Mouse (Mus musculus): ENCODE measurements around the gene Boc. TPM values are rescaled to one million over a fixed set of nuclear protein-coding genes. Genes with fewer than 3 reads are reported as not detected.

The Boc gene
- polyA plus RNA-seq, 1 experiment from 2014 or later, result 48.2 TPM

- ATAC-seq (ENCODE audit: insufficient read depth, low FRiP score, low TSS enrichment) (no peak), DNase-seq (ENCODE audit: low spot score) (no peak)
- Histone ChIP-seq H3K9me3 (ENCODE audit: control insufficient read depth, low read length) (no peaks in the 10 kb centered on the region), H3K36me3 (ENCODE audit: control insufficient read depth, insufficient read depth, low read length) (no peaks in the 10 kb centered on the region), H3K9ac (ENCODE audit: low read length) (no peak overlapping the region), H3K27ac (ENCODE audit: low read depth, low read length) (no peak overlapping the region), H3K4me2 (ENCODE audit: low read depth) (no peak overlapping the region), H3K4me3 (ENCODE audit: low read depth, low read length) (no peak overlapping the region), H3K4me1 (ENCODE audit: control insufficient read depth, insufficient read depth, low read length) (no peaks in the 10 kb centered on the region), H3K27me3 (ENCODE audit: control insufficient read depth, insufficient read depth, low read length) (no peaks in the 10 kb centered on the region)
- 77% methylated on average over 1 of the region's 1 CpGs for WGBS
These were observed 19.9 kb upstream of the Boc start for GRCm38 (mm10) chr16:44578551-44578950.

DNA sequence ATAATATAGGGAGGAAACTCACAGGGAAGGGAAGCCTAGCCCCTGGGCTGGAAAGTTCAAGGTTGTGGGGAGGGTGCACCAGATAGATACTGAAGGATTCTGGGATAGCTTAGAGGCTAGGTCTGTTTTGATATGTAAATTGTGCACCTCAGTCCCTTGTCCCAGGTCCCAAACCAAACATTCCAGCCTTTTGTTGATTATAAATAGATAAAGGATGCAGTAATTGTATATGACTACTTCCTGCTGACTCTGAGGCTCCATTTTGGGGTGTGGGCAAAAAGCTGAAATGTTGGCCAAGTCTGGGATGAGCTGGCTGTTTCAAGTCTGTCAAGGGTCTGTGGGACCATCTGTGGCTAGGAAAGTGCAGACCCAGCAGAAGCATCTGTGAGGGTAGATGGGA is 9.4 kb upstream of the Boc start:
- no peak overlapping the region for H3K4me2 ChIP-seq (ENCODE audit: low read depth)
- peaks cover 6% of the 10 kb centered on the region; the same call in 1 of the 2 replicates for H3K4me1 ChIP-seq (ENCODE audit: control insufficient read depth, insufficient read depth, low read length)
- no peaks in the 10 kb centered on the region for H3K27me3 ChIP-seq (ENCODE audit: control insufficient read depth, insufficient read depth, low read length)
- no peak overlapping the region for H3K9ac ChIP-seq (ENCODE audit: low read length)
- H3K9me3 ChIP-seq (ENCODE audit: control insufficient read depth, low read length), result no peaks in the 10 kb centered on the region
- DNase-seq (ENCODE audit: low spot score) (no peak), ATAC-seq (ENCODE audit: insufficient read depth, low FRiP score, low TSS enrichment) (no peak)
- H3K36me3 ChIP-seq (ENCODE audit: control insufficient read depth, insufficient read depth, low read length), result no peaks in the 10 kb centered on the region
- no peak overlapping the region for H3K4me3 ChIP-seq (ENCODE audit: low read depth, low read length)
- no peak overlapping the region for H3K27ac ChIP-seq (ENCODE audit: low read depth, low read length)

DNA sequence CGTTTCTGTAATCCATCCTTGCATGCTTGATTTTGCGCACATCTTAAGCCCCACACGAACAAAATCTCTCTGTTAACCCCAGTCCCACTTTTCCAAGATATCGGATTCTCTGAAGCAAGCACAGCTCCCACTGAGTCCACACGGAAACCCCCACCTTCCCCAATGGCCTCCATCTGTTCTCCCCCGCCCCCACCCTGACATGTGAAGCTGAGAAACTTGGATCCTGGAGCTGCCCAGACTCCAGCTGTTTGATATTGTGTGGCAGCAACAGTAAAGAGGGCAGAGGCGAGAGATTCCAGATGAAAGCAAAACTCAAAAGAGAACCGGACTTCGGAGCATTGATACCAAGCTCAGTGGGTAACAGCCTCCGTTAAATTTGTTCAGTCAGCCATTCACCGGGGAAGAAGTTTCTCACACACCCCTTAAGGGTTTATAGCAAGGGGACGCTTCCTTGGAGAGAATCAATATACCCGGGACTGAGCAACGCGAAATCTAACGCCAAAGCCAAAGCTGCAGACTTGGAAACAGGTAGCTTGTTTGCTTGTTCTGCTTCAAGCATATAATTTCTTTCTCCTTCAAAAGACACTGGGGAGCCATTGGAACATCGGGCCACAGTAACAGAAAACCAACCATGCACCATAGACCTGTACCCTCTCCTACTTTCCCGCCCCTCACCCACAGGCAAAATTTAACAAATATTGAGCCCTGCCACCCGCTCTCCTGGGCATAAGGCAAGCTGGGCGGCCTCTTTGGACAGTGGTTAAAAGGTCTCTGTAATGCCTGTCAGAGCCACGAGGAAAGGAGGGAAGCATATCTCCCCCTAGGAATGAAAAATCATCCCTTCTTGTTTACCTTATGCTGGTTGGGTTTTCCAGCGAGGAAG is 6.9 kb upstream of the Boc start:
- peak overlapping the region; percentile 34 for H3K4me2 ChIP-seq (ENCODE audit: low read depth)
- H3K4me1 ChIP-seq (ENCODE audit: control insufficient read depth, insufficient read depth, low read length), result peaks cover 6% of the 10 kb centered on the region; the same call in 1 of the 2 replicates
- 39% methylated on average over 22 of the region's 22 CpGs for WGBS
- no peak for DNase-seq (ENCODE audit: low spot score)
- H3K27ac ChIP-seq (ENCODE audit: low read depth, low read length), result no peak overlapping the region; the same call in 1 of the 2 replicates
- no peaks in the 10 kb centered on the region for H3K27me3 ChIP-seq (ENCODE audit: control insufficient read depth, insufficient read depth, low read length)
- H3K9ac ChIP-seq (ENCODE audit: low read length), result no peak overlapping the region
- H3K9me3 ChIP-seq (ENCODE audit: control insufficient read depth, low read length), result no peaks in the 10 kb centered on the region
- no peak; the same call in 1 of the 2 replicates for ATAC-seq (ENCODE audit: insufficient read depth, low FRiP score, low TSS enrichment)
- H3K4me3 ChIP-seq (ENCODE audit: low read depth, low read length), result no peak overlapping the region
- no peaks in the 10 kb centered on the region for H3K36me3 ChIP-seq (ENCODE audit: control insufficient read depth, insufficient read depth, low read length)

- Histone ChIP-seq H3K9ac (ENCODE audit: low read length) (no peak overlapping the region), H3K27me3 (ENCODE audit: control insufficient read depth, insufficient read depth, low read length) (no peaks in the 10 kb centered on the region), H3K4me3 (ENCODE audit: low read depth, low read length) (no peak overlapping the region), H3K4me2 (ENCODE audit: low read depth) (no peak overlapping the region), H3K4me1 (ENCODE audit: control insufficient read depth, insufficient read depth, low read length) (peaks cover 6% of the 10 kb centered on the region; the same call in 1 of the 2 replicates), H3K36me3 (ENCODE audit: control insufficient read depth, insufficient read depth, low read length) (no peaks in the 10 kb centered on the region), H3K9me3 (ENCODE audit: control insufficient read depth, low read length) (no peaks in the 10 kb centered on the region), H3K27ac (ENCODE audit: low read depth, low read length) (no peak overlapping the region)
- no peak for DNase-seq (ENCODE audit: low spot score)
- no peak for ATAC-seq (ENCODE audit: insufficient read depth, low FRiP score, low TSS enrichment)
- WGBS, result 62% methylated on average over 8 of the region's 8 CpGs
These were observed 5.7 kb upstream of the Boc start for GRCm38 (mm10) chr16:44564359-44564758.

DNA sequence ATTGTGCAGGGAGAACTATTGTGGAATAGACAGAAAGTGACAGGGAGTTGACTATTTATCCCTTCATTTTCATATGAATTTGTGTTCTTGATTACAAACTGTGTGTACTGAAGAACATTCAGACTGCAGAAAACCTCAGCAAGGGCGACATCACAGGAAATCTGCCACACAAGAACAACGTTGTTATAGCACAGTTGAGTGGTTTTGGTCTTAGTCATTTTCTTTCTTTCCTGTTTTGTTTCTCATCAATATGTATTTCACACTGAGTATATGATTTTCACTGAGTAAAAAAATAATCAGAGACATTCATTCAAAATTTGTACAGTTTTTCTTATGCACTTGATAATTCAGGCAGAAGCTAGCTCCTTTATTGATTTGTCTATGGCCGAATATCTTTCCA is 3.4 kb upstream of the Boc start:
- DNase-seq (ENCODE audit: low spot score) (no peak), ATAC-seq (ENCODE audit: insufficient read depth, low FRiP score, low TSS enrichment) (no peak)
- H3K27ac ChIP-seq (ENCODE audit: low read depth, low read length), result no peak overlapping the region
- H3K27me3 ChIP-seq (ENCODE audit: control insufficient read depth, insufficient read depth, low read length), result no peaks in the 10 kb centered on the region
- peaks cover 9% of the 10 kb centered on the region for H3K4me1 ChIP-seq (ENCODE audit: control insufficient read depth, insufficient read depth, low read length)
- no peak overlapping the region for H3K4me2 ChIP-seq (ENCODE audit: low read depth)
- H3K36me3 ChIP-seq (ENCODE audit: control insufficient read depth, insufficient read depth, low read length), result no peaks in the 10 kb centered on the region
- no peak overlapping the region for H3K4me3 ChIP-seq (ENCODE audit: low read depth, low read length)
- H3K9me3 ChIP-seq (ENCODE audit: control insufficient read depth, low read length), result no peaks in the 10 kb centered on the region
- 74% methylated on average over 3 of the region's 3 CpGs for WGBS
- no peak overlapping the region for H3K9ac ChIP-seq (ENCODE audit: low read length)

DNA sequence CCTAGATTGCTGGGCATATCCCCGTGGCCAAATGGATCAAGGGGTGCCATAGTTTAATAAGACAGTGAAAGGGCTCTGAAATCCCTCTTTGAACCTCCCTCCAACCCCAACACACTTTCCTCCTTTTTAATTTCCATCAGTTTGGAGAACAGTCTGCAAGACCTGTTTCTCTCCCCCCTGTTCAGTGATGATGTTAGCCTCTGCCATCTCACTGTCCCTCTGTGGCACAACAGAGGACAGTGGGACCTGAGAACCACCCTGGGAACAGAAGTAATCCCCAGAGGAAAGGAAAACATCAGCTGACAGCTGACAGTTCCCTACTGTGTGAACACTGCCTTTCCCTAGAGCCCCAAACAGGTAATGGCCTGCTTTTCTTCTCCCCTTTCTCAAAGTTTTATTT is 1.5 kb upstream of the Boc start:
- Histone ChIP-seq H3K9ac (ENCODE audit: low read length) (no peak overlapping the region), H3K4me1 (ENCODE audit: control insufficient read depth, insufficient read depth, low read length) (peaks cover 12% of the 10 kb centered on the region), H3K9me3 (ENCODE audit: control insufficient read depth, low read length) (no peaks in the 10 kb centered on the region), H3K27ac (ENCODE audit: low read depth, low read length) (no peak overlapping the region), H3K4me3 (ENCODE audit: low read depth, low read length) (no peak overlapping the region), H3K36me3 (ENCODE audit: control insufficient read depth, insufficient read depth, low read length) (no peaks in the 10 kb centered on the region), H3K4me2 (ENCODE audit: low read depth) (no peak overlapping the region), H3K27me3 (ENCODE audit: control insufficient read depth, insufficient read depth, low read length) (no peaks in the 10 kb centered on the region)
- ATAC-seq (ENCODE audit: insufficient read depth, low FRiP score, low TSS enrichment), result no peak
- WGBS, result 37% methylated on average over 1 of the region's 1 CpGs
- no peak for DNase-seq (ENCODE audit: low spot score)

DNA sequence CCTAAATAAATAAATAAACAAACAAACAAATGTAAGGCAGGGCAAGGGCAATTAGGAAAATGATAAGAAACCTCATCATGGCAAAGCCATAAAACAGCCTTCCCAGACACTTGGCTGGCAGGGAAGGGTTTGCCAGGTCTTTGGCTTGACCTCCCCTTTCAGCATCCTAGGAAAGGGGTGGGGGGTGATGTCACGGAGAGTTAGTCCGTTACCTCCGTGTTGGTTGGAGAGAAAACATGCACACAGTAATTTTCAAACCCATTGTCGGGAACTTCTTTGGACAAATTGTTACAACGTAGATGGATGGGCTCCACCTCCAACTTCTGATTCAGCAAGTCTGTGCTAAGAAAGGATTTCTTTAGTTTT is 616 bp upstream of the Boc start:
- H3K27me3 ChIP-seq (ENCODE audit: control insufficient read depth, insufficient read depth, low read length), result no peaks in the 10 kb centered on the region
- DNase-seq (ENCODE audit: low spot score) (no peak), ATAC-seq (ENCODE audit: insufficient read depth, low FRiP score, low TSS enrichment) (no peak)
- H3K27ac ChIP-seq (ENCODE audit: low read depth, low read length), result no peak overlapping the region
- peaks cover 15% of the 10 kb centered on the region for H3K4me1 ChIP-seq (ENCODE audit: control insufficient read depth, insufficient read depth, low read length)
- H3K9me3 ChIP-seq (ENCODE audit: control insufficient read depth, low read length), result no peaks in the 10 kb centered on the region
- H3K4me2 ChIP-seq (ENCODE audit: low read depth), result peak overlapping the region; percentile 54
- no peak overlapping the region for H3K9ac ChIP-seq (ENCODE audit: low read length)
- H3K4me3 ChIP-seq (ENCODE audit: low read depth, low read length), result peak overlapping the region; percentile 65
- H3K36me3 ChIP-seq (ENCODE audit: control insufficient read depth, insufficient read depth, low read length), result no peaks in the 10 kb centered on the region
- WGBS, result 8% methylated on average over 5 of the region's 5 CpGs

- H3K27me3 ChIP-seq (ENCODE audit: control insufficient read depth, insufficient read depth, low read length), result no peaks in the 10 kb centered on the region
- peak overlapping the region; percentile 54 for H3K4me2 ChIP-seq (ENCODE audit: low read depth)
- H3K36me3 ChIP-seq (ENCODE audit: control insufficient read depth, insufficient read depth, low read length), result no peaks in the 10 kb centered on the region
- H3K4me3 ChIP-seq (ENCODE audit: low read depth, low read length), result peak overlapping the region; percentile 65
- peak; percentile 49 for ATAC-seq (ENCODE audit: insufficient read depth, low FRiP score, low TSS enrichment)
- DNase-seq (ENCODE audit: low spot score), result peak; percentile 70
- 0% methylated on average over 47 of the region's 47 CpGs for WGBS
- peaks cover 29% of the 10 kb centered on the region for H3K4me1 ChIP-seq (ENCODE audit: control insufficient read depth, insufficient read depth, low read length)
- H3K9me3 ChIP-seq (ENCODE audit: control insufficient read depth, low read length), result no peaks in the 10 kb centered on the region
- H3K27ac ChIP-seq (ENCODE audit: low read depth, low read length), result peak overlapping the region; percentile 91
- peak overlapping the region; percentile 97 for H3K9ac ChIP-seq (ENCODE audit: low read length)
These were observed 831 bp downstream of the Boc start for GRCm38 (mm10) chr16:44557661-44558470.
